ENCODE assay signal across 12 mouse cellular contexts in genomic region chr19:25267247-25267646, GRCm38 (mm10). TPM values are rescaled to one million over a fixed set of nuclear protein-coding genes. Genes with fewer than 3 reads are reported as not detected.
DNase-seq lines count a peak whose midpoint lies in the region; ATAC-seq lines count a peak whose summit lies in the region.
"Had no signal": no experiment of that assay in that cellular context is flagged by ENCODE, and none has a peak within 500 bp of the region (broad histone marks: within the 10 kb centered on the region; RNA-seq: fewer than 3 reads in every experiment).

No protein-coding gene starts in this region.

- no peak for ATAC-seq in heart, embryonic 11.5 days (replicated peaks; ENCODE audit: insufficient number of reproducible peaks, low FRiP score, low TSS enrichment)
- ATAC-seq in intestine, embryonic 16.5 days: 0 out of 2 replicates have a peak, but pooled peaks have one; percentile 36
- ATAC-seq in stomach, embryonic 15.5 days (ENCODE audit: insufficient read depth, low FRiP score, low read depth): no peak
- ATAC-seq: hindbrain, postnatal 0 days; midbrain, embryonic 15.5 days had no signal

- no peak overlapping the region for H3K4me3 ChIP-seq in heart, embryonic 11.5 days (ENCODE audit: low read depth, low read length)
- no peak overlapping the region for H3K4me3 ChIP-seq in intestine, embryonic 16.5 days (ENCODE audit: low read length)
- H3K4me3 ChIP-seq in stomach, embryonic 15.5 days (replicated peaks): no peak overlapping the region
- H3K4me3 ChIP-seq: forebrain, embryonic 12.5 days; limb, embryonic 12.5 days; midbrain, embryonic 15.5 days had no signal

- no peak overlapping the region for H3K9ac ChIP-seq in heart, embryonic 11.5 days (ENCODE audit: low read depth, low read length)
- H3K9ac ChIP-seq in intestine, embryonic 16.5 days (ENCODE audit: low read depth, low read length): no peak overlapping the region
- no peak overlapping the region for H3K9ac ChIP-seq in stomach, embryonic 15.5 days
- H3K9ac ChIP-seq: forebrain, embryonic 12.5 days; limb, embryonic 12.5 days; midbrain, embryonic 15.5 days had no signal

- H3K9me3 ChIP-seq in heart, embryonic 11.5 days (replicated peaks; ENCODE audit: control insufficient read depth, low read length): no peaks in the 10 kb centered on the region
- H3K9me3 ChIP-seq in intestine, embryonic 16.5 days (ENCODE audit: control insufficient read depth, low read length): no peaks in the 10 kb centered on the region; the same call in 1 of the 2 replicates
- no peaks in the 10 kb centered on the region for H3K9me3 ChIP-seq in stomach, embryonic 15.5 days
- H3K9me3 ChIP-seq: forebrain, embryonic 12.5 days; limb, embryonic 12.5 days; midbrain, embryonic 15.5 days had no signal

- no peak for DNase-seq in heart, postnatal 36 days
- peak; percentile 21 for DNase-seq in right cerebral cortex, postnatal 25 days
- DNase-seq in right cerebral cortex, postnatal 4 days: no peak
- no peak for DNase-seq in T-cell, adult 2 months (ENCODE audit: low spot score)
- DNase-seq in thymus, postnatal 36 days: no peak

- no peak overlapping the region for H3K27ac ChIP-seq in heart, embryonic 11.5 days (ENCODE audit: low read depth, low read length)
- no peak overlapping the region for H3K27ac ChIP-seq in intestine, embryonic 16.5 days (ENCODE audit: low read length)
- H3K27ac ChIP-seq in stomach, embryonic 15.5 days: 0 out of 2 replicates have a peak overlapping the region, but pooled peaks have one; percentile 40
- H3K27ac ChIP-seq: forebrain, embryonic 12.5 days; hindbrain, postnatal 0 days; midbrain, embryonic 15.5 days had no signal

- H3K27me3 ChIP-seq in heart, embryonic 11.5 days (ENCODE audit: control insufficient read depth, insufficient read depth, low read length): no peaks in the 10 kb centered on the region
- no peaks in the 10 kb centered on the region for H3K27me3 ChIP-seq in intestine, embryonic 16.5 days (replicated peaks; ENCODE audit: control insufficient read depth, insufficient read depth, low read length)
- H3K27me3 ChIP-seq in stomach, embryonic 15.5 days (replicated peaks): no peaks in the 10 kb centered on the region
- H3K27me3 ChIP-seq: forebrain, embryonic 12.5 days; limb, embryonic 12.5 days; midbrain, embryonic 15.5 days had no signal

- no peaks in the 10 kb centered on the region for H3K36me3 ChIP-seq in heart, embryonic 11.5 days (ENCODE audit: control insufficient read depth, insufficient read depth, low read length)
- H3K36me3 ChIP-seq in intestine, embryonic 16.5 days (ENCODE audit: control insufficient read depth, insufficient read depth, low read length): no peaks in the 10 kb centered on the region
- H3K36me3 ChIP-seq in stomach, embryonic 15.5 days: no peaks in the 10 kb centered on the region
- H3K36me3 ChIP-seq: forebrain, embryonic 12.5 days; limb, embryonic 12.5 days; midbrain, embryonic 15.5 days had no signal

- peaks cover 25% of the 10 kb centered on the region for H3K4me1 ChIP-seq in heart, embryonic 11.5 days (ENCODE audit: control insufficient read depth, insufficient read depth, low read length)
- H3K4me1 ChIP-seq in intestine, embryonic 16.5 days (ENCODE audit: control insufficient read depth, insufficient read depth, low read length): peaks cover 7% of the 10 kb centered on the region
- 0 out of 2 replicates have a peak, but pooled peaks cover 3% of the 10 kb centered on the region for H3K4me1 ChIP-seq in stomach, embryonic 15.5 days

- intact Hi-C loops in heart, postnatal 36 days (cut with DNase I): no loop called here

- H3K4me2 ChIP-seq in heart, embryonic 11.5 days: peak overlapping the region; percentile 37
- no peak overlapping the region for H3K4me2 ChIP-seq in intestine, embryonic 16.5 days (ENCODE audit: low read depth, low read length)
- H3K4me2 ChIP-seq in stomach, embryonic 15.5 days: no peak overlapping the region
- H3K4me2 ChIP-seq: forebrain, embryonic 12.5 days; limb, embryonic 12.5 days; midbrain, embryonic 15.5 days had no signal

- 28% methylated on average over 6 of the region's 6 CpGs for WGBS in heart, embryonic 11.5 days (ENCODE audit: insufficient replicate concordance)
- WGBS in intestine, embryonic 16.5 days: 36% methylated on average over 6 of the region's 6 CpGs
- 32% methylated on average over 6 of the region's 6 CpGs for WGBS in stomach, embryonic 15.5 days

RNA-seq across cellular contexts. Expression of gene Kank1, which starts 30.5 kb away (rescaled TPM):
- 56.6 and 56.8 TPM in 2 replicates for polyA plus RNA-seq in heart, embryonic 11.5 days (2014; fragmentation: Nextera tagmentation; extraction: Ambion mirVana)
- total RNA-seq in heart, postnatal 36 days (2021): 10 to 100 TPM; 38.6 to 44.7 TPM
- 15.5 and 16.1 TPM in 2 replicates for polyA plus RNA-seq in intestine, embryonic 16.5 days (2015; fragmentation: Nextera tagmentation; extraction: Ambion mirVana)
- polyA plus RNA-seq in stomach, embryonic 15.5 days (2015; fragmentation: Nextera tagmentation; extraction: Ambion mirVana): 23.0 and 25.5 TPM in 2 replicates
